Mouse (Mus musculus): ENCODE data around the gene Colec11.

DNA sequence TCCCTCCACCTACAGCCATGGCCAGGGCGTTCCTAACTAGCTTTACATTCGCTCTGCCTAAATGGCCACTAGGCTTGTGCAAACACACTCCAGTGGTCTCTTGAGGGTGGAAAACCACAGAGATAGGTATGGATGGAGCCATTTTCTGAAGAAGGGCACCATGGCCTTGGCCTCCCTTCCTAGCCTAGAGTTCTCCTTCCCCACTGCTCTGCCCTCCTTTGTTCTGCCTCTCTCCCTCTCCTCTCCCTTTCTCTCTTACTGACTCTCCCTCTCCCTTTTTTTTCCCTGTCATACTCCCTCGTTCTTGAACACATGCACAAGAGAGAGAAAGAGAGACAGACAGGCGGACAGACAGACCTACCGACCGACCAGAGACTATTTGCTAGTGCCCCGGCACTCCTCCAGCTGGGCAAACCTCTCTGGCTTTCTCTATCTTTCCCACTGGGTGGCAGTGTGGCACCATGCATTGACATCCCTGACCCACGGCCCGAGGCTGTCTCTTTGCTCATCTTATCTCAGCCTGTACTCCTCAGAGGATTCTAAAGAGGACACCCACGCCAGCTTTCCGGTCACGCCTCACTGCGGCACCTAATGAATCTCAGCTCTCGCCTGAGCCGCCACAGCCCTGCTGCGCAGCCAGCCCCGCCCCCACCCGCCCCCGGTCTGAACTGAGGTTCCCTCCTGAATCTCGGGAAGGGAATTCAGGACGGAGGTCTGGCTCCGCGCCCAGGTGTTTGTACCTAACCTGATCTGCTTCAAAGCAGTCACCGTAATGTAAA, 33.9 kb downstream of the Colec11 start:
- TF ChIP-seq POLR2A (IDR thresholded peaks at IDR 0.05; ENCODE audit: borderline replicate concordance, control insufficient read depth, low read depth, low read length) = no peak
- peak; percentile 64 for TF ChIP-seq CTCF (IDR thresholded peaks at IDR 0.05; ENCODE audit: control insufficient read depth, insufficient read depth, low read length)

Measured in bone marrow, adult 2 months (tissue).